Mouse (Mus musculus): ENCODE results near the gene Pnma1.

GRCm38 (mm10) chr12:84147954-84148621 lies at the start of gene Pnma1:
- peak; percentile 34; the same call in 1 of the 2 replicates for TF ChIP-seq CTCF (IDR thresholded peaks at IDR 0.05; ENCODE audit: control insufficient read depth, insufficient read depth, insufficient replicate concordance, low read depth, low read length)
- peak; percentile 92 for TF ChIP-seq POLR2A (IDR thresholded peaks at IDR 0.05; ENCODE audit: control insufficient read depth, low read depth, low read length)
